Mouse (Mus musculus): ENCODE measurements around the gene Ccnb1. TPM values are rescaled to one million over a fixed set of nuclear protein-coding genes. Genes with fewer than 3 reads are reported as not detected.

Ccnb1 gene
- polyA plus RNA-seq, 1 experiment from 2014 or later, result 222 TPM

- H3K9me3 ChIP-seq (replicated peaks), result no peaks in the 10 kb centered on the region
- no peak for ATAC-seq (ENCODE audit: insufficient read depth)
- H3K27ac ChIP-seq (replicated peaks), result no peak overlapping the region
- H3K4me2 ChIP-seq, result no peak overlapping the region
- H3K4me1 ChIP-seq (replicated peaks), result peaks cover 36% of the 10 kb centered on the region
- WGBS (ENCODE audit: insufficient replicate concordance), result 61% methylated on average over 2 of the region's 2 CpGs
- no peaks in the 10 kb centered on the region for H3K27me3 ChIP-seq
- H3K36me3 ChIP-seq (replicated peaks), result peaks cover 19% of the 10 kb centered on the region
- no peak overlapping the region for H3K4me3 ChIP-seq (replicated peaks)
- no peak overlapping the region for H3K9ac ChIP-seq
Observed at GRCm38 (mm10) chr13:100755329-100755728, 31.0 kb downstream of the Ccnb1 start.

- Histone ChIP-seq H3K9ac (no peak overlapping the region), H3K27ac (replicated peaks) (no peak overlapping the region), H3K4me2 (no peak overlapping the region), H3K9me3 (replicated peaks) (no peaks in the 10 kb centered on the region), H3K27me3 (no peaks in the 10 kb centered on the region), H3K4me1 (replicated peaks) (peaks cover 42% of the 10 kb centered on the region), H3K36me3 (replicated peaks) (peaks cover 8% of the 10 kb centered on the region), H3K4me3 (replicated peaks) (no peak overlapping the region)
- 80% methylated on average over 4 of the region's 4 CpGs for WGBS (ENCODE audit: insufficient replicate concordance)
- no peak for ATAC-seq (ENCODE audit: insufficient read depth)
Observed at GRCm38 (mm10) chr13:100754186-100754585, 32.2 kb downstream of the Ccnb1 start.

GRCm38 (mm10) chr13:100753011-100753410, 33.4 kb downstream of the Ccnb1 start:
- H3K9me3 ChIP-seq (replicated peaks), result no peaks in the 10 kb centered on the region
- WGBS (ENCODE audit: insufficient replicate concordance), result 35% methylated on average over 6 of the region's 6 CpGs
- H3K27me3 ChIP-seq, result no peaks in the 10 kb centered on the region
- no peak for ATAC-seq (ENCODE audit: insufficient read depth)
- H3K9ac ChIP-seq, result no peak overlapping the region
- H3K27ac ChIP-seq (replicated peaks), result no peak overlapping the region
- no peaks in the 10 kb centered on the region for H3K36me3 ChIP-seq (replicated peaks)
- peak overlapping the region; percentile 42 for H3K4me2 ChIP-seq
- H3K4me1 ChIP-seq (replicated peaks), result peaks cover 52% of the 10 kb centered on the region
- H3K4me3 ChIP-seq (replicated peaks), result no peak overlapping the region

DNA sequence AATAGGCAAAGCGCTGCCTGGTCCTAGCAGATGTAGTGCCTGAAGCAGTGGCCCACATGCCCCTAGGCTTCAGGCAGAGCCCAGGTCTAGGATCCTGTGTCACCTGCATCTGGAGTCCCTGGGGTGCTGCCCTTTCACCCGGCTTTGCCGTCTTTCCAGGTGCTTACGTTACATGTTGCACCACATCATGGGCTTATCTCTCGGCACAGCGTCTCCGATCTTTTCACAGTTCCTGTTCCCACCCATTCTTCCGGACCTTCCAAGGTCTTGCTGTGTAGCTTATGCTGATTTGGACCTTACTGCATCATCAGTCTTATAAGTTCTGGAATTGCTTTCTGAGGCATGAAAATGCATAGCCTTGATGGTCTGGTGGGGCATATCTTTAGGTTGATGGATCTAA, 33.8 kb downstream of the Ccnb1 start:
- Histone ChIP-seq H3K4me3 (replicated peaks) (no peak overlapping the region), H3K27ac (replicated peaks) (peak overlapping the region; percentile 45), H3K27me3 (no peaks in the 10 kb centered on the region), H3K9ac (no peak overlapping the region), H3K4me2 (peak overlapping the region; percentile 42), H3K9me3 (replicated peaks) (no peaks in the 10 kb centered on the region), H3K4me1 (replicated peaks) (peaks cover 56% of the 10 kb centered on the region), H3K36me3 (replicated peaks) (no peaks in the 10 kb centered on the region)
- 53% methylated on average over 8 of the region's 8 CpGs for WGBS (ENCODE audit: insufficient replicate concordance)
- ATAC-seq (ENCODE audit: insufficient read depth), result peak; percentile 56; the same call in 1 of the 2 replicates

GRCm38 (mm10) chr13:100751402-100751801, 35.0 kb downstream of the Ccnb1 start:
- Histone ChIP-seq H3K27me3 (no peaks in the 10 kb centered on the region), H3K4me1 (replicated peaks) (peaks cover 68% of the 10 kb centered on the region), H3K9me3 (replicated peaks) (no peaks in the 10 kb centered on the region), H3K4me2 (peak overlapping the region; percentile 6; the same call in 1 of the 2 replicates), H3K27ac (replicated peaks) (peak overlapping the region; percentile 45), H3K4me3 (replicated peaks) (no peak overlapping the region), H3K36me3 (replicated peaks) (no peaks in the 10 kb centered on the region), H3K9ac (no peak overlapping the region)
- ATAC-seq (ENCODE audit: insufficient read depth), result peak; percentile 21; the same call in 1 of the 2 replicates
- WGBS (ENCODE audit: insufficient replicate concordance), result 40% methylated on average over 3 of the region's 3 CpGs

- H3K9me3 ChIP-seq (replicated peaks), result no peaks in the 10 kb centered on the region
- 0 out of 2 replicates have a peak, but pooled peaks have one; percentile 6 for ATAC-seq (ENCODE audit: insufficient read depth)
- H3K36me3 ChIP-seq (replicated peaks), result no peaks in the 10 kb centered on the region
- H3K27me3 ChIP-seq, result no peaks in the 10 kb centered on the region
- WGBS (ENCODE audit: insufficient replicate concordance), result 18% methylated on average over 5 of the region's 5 CpGs
- peak overlapping the region; percentile 45 for H3K27ac ChIP-seq (replicated peaks)
- H3K4me3 ChIP-seq (replicated peaks), result no peak overlapping the region
- no peak overlapping the region for H3K9ac ChIP-seq
- 0 out of 2 replicates have a peak overlapping the region, but pooled peaks have one; percentile 6 for H3K4me2 ChIP-seq
- peaks cover 73% of the 10 kb centered on the region for H3K4me1 ChIP-seq (replicated peaks)
Observed at GRCm38 (mm10) chr13:100750799-100751198, 35.6 kb downstream of the Ccnb1 start.

DNA sequence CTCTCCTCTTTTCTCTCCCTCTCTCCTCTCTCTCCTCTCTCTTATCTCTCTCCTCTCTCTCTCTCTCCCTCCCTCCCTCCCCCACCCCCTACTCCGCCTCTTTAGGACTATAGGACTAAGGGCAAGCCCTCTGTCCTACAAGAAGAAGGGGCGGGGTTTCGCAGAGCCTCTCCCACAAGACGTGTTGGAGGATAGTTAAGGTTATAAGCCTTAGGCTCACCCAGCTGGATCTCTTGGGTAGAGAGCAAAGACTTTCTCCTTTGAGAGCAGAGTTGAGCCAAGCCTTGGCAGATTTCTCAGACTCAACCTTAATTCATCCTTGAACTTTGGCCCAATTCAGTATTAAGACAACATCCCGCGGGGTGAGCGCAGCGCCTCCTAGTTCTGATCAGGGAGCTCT, 37.7 kb downstream of the Ccnb1 start:
- H3K4me2 ChIP-seq, result 0 out of 2 replicates have a peak overlapping the region, but pooled peaks have one; percentile 2
- no peaks in the 10 kb centered on the region for H3K27me3 ChIP-seq
- H3K4me1 ChIP-seq (replicated peaks), result peaks cover 79% of the 10 kb centered on the region
- H3K27ac ChIP-seq (replicated peaks), result no peak overlapping the region
- H3K9me3 ChIP-seq (replicated peaks), result no peaks in the 10 kb centered on the region
- H3K36me3 ChIP-seq (replicated peaks), result no peaks in the 10 kb centered on the region
- ATAC-seq (ENCODE audit: insufficient read depth), result no peak
- H3K9ac ChIP-seq, result no peak overlapping the region
- 55% methylated on average over 8 of the region's 8 CpGs for WGBS (ENCODE audit: insufficient replicate concordance)
- no peak overlapping the region for H3K4me3 ChIP-seq (replicated peaks)

DNA sequence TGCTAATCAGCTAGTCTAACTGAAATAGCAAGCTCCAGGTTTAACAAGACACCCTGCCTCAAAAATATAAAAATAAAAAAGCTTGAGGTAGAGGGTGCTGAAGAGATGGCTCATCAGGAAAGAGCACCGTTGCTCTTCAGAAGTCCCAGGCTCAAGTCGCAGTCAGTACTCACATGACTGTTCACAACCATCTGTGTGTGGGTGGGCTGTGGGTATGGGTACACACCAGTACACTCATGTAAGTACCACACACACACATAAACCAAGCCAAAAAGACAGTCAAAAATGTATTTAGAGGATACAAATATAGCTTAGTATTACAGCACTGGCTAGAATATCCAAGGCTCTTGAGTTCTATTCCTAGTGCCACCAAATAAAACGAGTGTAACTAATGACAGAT, 40.3 kb downstream of the Ccnb1 start:
- no peak for ATAC-seq (ENCODE audit: insufficient read depth)

DNA sequence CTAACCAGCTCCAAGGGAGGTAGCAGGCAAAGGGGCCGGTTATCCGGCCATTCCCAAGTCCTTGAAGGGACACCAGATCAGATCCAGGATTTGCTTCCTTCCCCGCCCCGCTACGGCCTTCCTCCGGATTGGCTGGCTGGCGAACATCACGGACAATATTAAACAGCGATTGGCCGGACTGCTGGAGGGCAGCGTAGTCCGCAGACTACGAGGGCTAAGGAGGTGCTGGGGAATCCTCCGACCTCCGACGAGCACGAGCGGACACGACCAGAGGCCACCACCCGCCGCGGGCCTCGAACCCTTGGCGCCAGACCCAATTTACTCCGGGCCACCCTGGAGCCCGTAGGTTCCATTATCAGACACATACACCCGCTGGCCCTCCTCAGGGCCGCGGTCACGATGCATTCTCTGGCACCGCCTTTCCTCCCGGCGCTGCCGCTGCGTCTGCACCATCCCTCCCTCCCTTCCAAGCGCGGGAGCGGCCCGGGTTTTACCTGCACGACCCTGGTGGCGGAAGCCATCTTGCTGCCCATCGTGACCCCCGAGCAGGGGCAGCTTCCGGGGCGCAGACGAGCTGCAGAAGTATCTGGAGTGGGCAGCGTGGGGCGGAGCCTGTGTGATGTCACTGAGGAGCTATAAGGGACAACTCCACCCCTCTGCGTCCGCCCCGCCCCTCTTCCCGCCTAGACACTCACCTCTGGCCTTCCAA, 42.2 kb downstream of the Ccnb1 start, which contains the start of gene Mrps36:
TSS of gene Mrps36 (minus strand) at position 624 of the 709 bp plus-strand sequence.
- Histone ChIP-seq H3K9ac (peak within 1 kb of the TSS; percentile 83), H3K4me1 (replicated peaks) (peaks cover 71% of the 10 kb centered on the region), H3K27me3 (no peaks in the 10 kb centered on the region), H3K9me3 (replicated peaks) (no peaks in the 10 kb centered on the region), H3K4me3 (replicated peaks) (peak within 1 kb of the TSS; percentile 83), H3K4me2 (peak within 1 kb of the TSS; percentile 87), H3K27ac (replicated peaks) (peak within 1 kb of the TSS; percentile 92), H3K36me3 (replicated peaks) (peaks cover 12% of the 10 kb centered on the region)
- WGBS (ENCODE audit: insufficient replicate concordance), result under 1% methylated on average over 52 of the region's 52 CpGs
- ATAC-seq (ENCODE audit: insufficient read depth), result peak; percentile 91

More for the DNA sequence above, 40.3 kb downstream of the Ccnb1 start:
- 84% methylated on average over 3 of the region's 3 CpGs for WGBS (ENCODE audit: insufficient replicate concordance)
- Histone ChIP-seq H3K9me3 (replicated peaks) (no peaks in the 10 kb centered on the region), H3K27me3 (no peaks in the 10 kb centered on the region), H3K4me1 (replicated peaks) (peaks cover 78% of the 10 kb centered on the region), H3K4me3 (replicated peaks) (no peak overlapping the region), H3K27ac (replicated peaks) (no peak overlapping the region), H3K9ac (no peak overlapping the region), H3K4me2 (no peak overlapping the region), H3K36me3 (replicated peaks) (no peaks in the 10 kb centered on the region)

- H3K4me1 ChIP-seq (replicated peaks), result peaks cover 66% of the 10 kb centered on the region
- no peaks in the 10 kb centered on the region for H3K27me3 ChIP-seq
- WGBS (ENCODE audit: insufficient replicate concordance), result 51% methylated on average over 11 of the region's 11 CpGs
- peak; percentile 41 for ATAC-seq (ENCODE audit: insufficient read depth)
- peak overlapping the region; percentile 83 for H3K9ac ChIP-seq
- no peaks in the 10 kb centered on the region for H3K9me3 ChIP-seq (replicated peaks)
- peaks cover 18% of the 10 kb centered on the region for H3K36me3 ChIP-seq (replicated peaks)
- H3K4me2 ChIP-seq, result peak overlapping the region; percentile 87
- peak overlapping the region; percentile 83 for H3K4me3 ChIP-seq (replicated peaks)
- H3K27ac ChIP-seq (replicated peaks), result peak overlapping the region; percentile 92
Observed at GRCm38 (mm10) chr13:100743346-100744035, 42.9 kb downstream of the Ccnb1 start.

DNA sequence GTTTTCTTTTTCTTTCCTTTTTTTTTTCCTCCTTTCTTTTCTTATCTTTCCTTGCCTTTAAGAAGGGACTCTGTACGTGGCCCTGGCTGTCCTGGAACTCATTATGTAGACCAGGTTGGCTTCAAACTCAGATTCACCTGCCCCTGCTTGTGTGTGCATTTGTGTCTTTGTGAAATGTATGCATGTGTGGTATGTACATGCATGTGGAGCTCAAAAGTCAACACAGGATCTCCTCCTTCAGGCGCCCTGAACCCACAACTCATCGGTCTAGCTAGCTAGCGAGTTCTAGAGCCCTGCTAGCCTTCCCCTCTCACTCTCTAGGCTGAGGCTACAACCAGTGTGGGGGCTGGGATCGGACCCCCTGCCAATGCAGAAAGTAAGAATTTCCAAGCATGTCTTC, 43.5 kb downstream of the Ccnb1 start:
- no peaks in the 10 kb centered on the region for H3K9me3 ChIP-seq (replicated peaks)
- H3K4me1 ChIP-seq (replicated peaks), result peaks cover 60% of the 10 kb centered on the region
- peak overlapping the region; percentile 65 for H3K27ac ChIP-seq (replicated peaks)
- H3K4me3 ChIP-seq (replicated peaks), result peak overlapping the region; percentile 83
- H3K9ac ChIP-seq, result peak overlapping the region; percentile 25; the same call in 1 of the 2 replicates
- ATAC-seq (ENCODE audit: insufficient read depth), result no peak
- H3K4me2 ChIP-seq, result peak overlapping the region; percentile 87
- peaks cover 24% of the 10 kb centered on the region for H3K36me3 ChIP-seq (replicated peaks)
- H3K27me3 ChIP-seq, result no peaks in the 10 kb centered on the region
- 69% methylated on average over 5 of the region's 5 CpGs for WGBS (ENCODE audit: insufficient replicate concordance)
